Mouse (Mus musculus) E14TG2a.4 (cell line): ENCODE data around the gene P3h4.

ENCODE experiments used
- H3K27me3 ChIP-seq: 2 replicates; pipeline ENCODE4 v1.6.1; 2014; ENCODE audit warnings: low read length, control low read depth; ENCODE audit not compliant: insufficient read depth
- H3K36me3 ChIP-seq: 2 replicates; pipeline ENCODE4 v1.6.1; 2014; ENCODE audit warnings: low read length, control low read depth; ENCODE audit not compliant: insufficient read depth
- H3K4me1 ChIP-seq: replicated peaks from 2 replicates; pipeline ENCODE4 v1.6.1; 2014; ENCODE audit warnings: low read depth, low read length, control low read depth
- H3K4me3 ChIP-seq: replicated peaks from 2 replicates; pipeline ENCODE4 v1.5.1; 2014; ENCODE audit warnings: mild to moderate bottlenecking, low read length
- H3K9me3 ChIP-seq: 2 replicates; pipeline ENCODE4 v1.6.1; 2014; ENCODE audit warnings: low read length, control low read depth
- CTCF ChIP-seq: conservative IDR thresholded peaks from 2 replicates; pipeline ENCODE4 v1.5.1; 2014; ENCODE audit warnings: low read length
- NANOG ChIP-seq: IDR thresholded peaks from 2 replicates; pipeline ENCODE4 v1.6.1; 2014; ENCODE audit warnings: borderline replicate concordance, low read length, mixed read lengths
- POU5F1 ChIP-seq: IDR thresholded peaks from 2 replicates; pipeline ENCODE4 v1.6.1; 2014; ENCODE audit warnings: low read length, borderline replicate concordance

The P3h4 gene

DNA sequence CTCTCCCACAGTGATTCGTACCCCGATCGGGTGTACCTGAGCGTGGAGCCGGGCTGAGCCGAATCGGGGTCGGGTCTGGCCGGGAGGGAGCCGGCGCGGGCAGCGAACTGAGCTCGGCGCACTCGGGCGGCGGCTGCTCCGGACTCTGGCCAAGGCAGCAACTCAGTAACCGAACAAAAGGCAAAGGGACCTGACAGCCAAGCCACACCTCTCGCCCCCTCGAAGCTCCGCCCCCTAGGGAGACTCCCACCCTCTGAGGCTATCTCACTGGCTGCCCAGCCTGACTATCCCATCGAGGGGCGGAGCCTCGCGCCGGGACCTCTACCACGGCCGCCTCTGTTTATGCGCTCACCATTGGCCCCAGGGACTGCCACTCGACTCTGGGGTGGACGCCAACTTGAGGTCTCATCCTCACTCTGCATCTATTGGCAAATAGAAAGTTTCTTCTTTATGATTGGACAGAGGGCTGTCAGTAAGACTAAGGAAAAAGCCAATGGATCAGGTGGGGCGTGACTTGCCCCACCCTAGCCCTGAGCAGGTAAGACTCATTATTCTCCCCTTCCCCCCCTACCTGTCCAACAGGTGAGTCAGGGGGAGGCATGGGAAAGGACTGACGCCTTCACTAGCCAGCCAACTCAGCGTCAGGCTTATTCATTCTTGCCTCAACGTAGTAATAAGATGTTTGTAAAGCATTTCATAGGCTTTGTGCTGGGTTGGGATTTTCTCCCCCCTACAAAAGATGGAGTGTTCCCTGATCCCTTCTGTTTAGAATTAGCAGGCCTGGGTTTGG, 16.8 kb downstream of the P3h4 start, which contains the start of gene Jup:
Gene Jup (minus strand): TSS at position 164 of the 790 bp plus-strand sequence.
- H3K4me1 ChIP-seq = peaks cover 87% of the 10 kb centered on the region
- no peaks in the 10 kb centered on the region for H3K9me3 ChIP-seq
- H3K4me3 ChIP-seq = peak within 1 kb of the TSS; percentile 91
- TF ChIP-seq CTCF (no peak), NANOG (no peak), POU5F1 (no peak)
- no peaks in the 10 kb centered on the region for H3K27me3 ChIP-seq
- peaks cover 24% of the 10 kb centered on the region for H3K36me3 ChIP-seq

DNA sequence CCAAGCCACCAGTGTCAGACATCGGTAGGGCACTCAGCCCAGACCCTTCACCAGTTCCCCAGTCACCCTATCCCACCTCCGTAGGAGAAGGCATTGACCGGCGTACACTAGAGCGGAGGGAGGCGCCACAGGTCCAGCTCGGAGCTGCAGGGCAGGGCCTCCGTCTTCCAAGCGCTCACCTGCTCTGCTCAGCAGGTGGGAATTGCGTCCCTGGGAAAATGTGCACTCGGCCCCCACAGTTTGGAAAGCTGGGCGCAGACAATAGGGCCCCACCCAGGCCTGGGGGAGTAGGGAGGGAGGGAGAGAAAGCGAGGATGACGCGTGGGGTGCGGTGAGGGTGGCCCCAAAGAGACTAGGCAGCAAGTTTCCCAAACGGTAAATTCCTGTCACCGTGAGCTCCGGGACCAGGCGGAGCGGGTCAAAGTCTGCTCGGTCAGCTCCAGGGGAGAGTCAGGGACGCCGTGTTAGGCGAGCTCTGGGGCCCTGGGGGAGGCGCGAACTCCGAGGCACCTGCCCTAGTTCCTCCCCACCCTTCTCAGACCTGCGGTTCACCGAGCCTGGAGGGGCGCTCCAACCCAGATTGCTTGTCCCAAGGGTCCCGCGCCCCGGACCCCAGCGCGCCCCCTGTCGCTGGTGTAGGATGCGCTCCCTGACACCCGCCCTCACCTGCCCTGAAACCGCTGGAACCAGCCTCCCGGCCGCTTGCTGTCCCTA, 17.6 kb downstream of the P3h4 start:
- peak overlapping the region; percentile 91 for H3K4me3 ChIP-seq
- TF ChIP-seq NANOG (no peak), CTCF (peak; percentile 38), POU5F1 (no peak)
- H3K27me3 ChIP-seq = no peaks in the 10 kb centered on the region
- peaks cover 87% of the 10 kb centered on the region for H3K4me1 ChIP-seq
- peaks cover 28% of the 10 kb centered on the region for H3K36me3 ChIP-seq
- H3K9me3 ChIP-seq = no peaks in the 10 kb centered on the region

DNA sequence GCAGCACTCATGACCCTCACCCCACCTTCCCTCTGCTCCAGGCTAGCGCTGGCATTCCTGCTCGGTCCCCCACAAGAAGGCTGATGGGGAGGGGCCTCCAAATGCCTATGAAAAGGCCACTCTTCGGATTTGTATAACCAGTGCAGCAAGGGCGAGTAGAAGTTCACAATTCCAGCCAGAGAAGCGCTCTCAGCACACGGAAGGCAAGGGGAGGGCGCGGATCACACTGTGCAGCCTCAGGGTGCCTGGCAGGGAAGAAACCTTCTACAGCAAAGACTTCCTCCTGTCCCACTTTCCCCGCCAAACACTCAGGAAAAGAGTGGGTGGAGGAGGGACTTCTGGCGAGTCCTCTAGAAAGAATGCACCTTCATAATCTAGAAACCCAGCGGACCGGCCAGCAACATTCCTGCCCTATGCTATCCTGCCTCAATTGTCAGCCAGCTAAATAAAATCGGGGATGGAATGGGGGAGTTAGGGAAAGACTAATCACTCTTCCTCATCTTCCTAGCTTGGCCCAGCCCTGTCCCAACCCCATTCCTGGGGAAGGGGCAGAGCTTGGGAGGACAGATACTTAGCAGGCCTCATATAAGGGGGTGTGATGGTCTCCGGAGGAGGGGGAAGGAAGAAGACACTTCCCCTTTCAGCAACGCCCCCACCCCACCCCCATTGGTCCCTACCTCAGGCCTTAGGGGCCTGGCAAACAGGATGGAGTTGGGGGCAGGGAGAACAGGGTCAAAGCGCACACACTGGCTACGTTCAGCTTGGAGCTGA, 18.6 kb downstream of the P3h4 start:
- Histone ChIP-seq H3K4me1 (peaks cover 91% of the 10 kb centered on the region), H3K36me3 (peaks cover 29% of the 10 kb centered on the region), H3K27me3 (no peaks in the 10 kb centered on the region), H3K9me3 (no peaks in the 10 kb centered on the region), H3K4me3 (peak overlapping the region; percentile 91)
- TF ChIP-seq CTCF (no peak), POU5F1 (no peak), NANOG (no peak)

- H3K36me3 ChIP-seq = peaks cover 32% of the 10 kb centered on the region
- no peak for TF ChIP-seq CTCF
- TF ChIP-seq NANOG = no peak
- no peak for TF ChIP-seq POU5F1
- peak overlapping the region; percentile 91 for H3K4me3 ChIP-seq
- H3K27me3 ChIP-seq = no peaks in the 10 kb centered on the region
- peaks cover 91% of the 10 kb centered on the region for H3K4me1 ChIP-seq
- H3K9me3 ChIP-seq = no peaks in the 10 kb centered on the region
Observed at GRCm38 (mm10) chr11:100395200-100395599, 19.4 kb downstream of the P3h4 start.

GRCm38 (mm10) chr11:100394353-100395074, 20.1 kb downstream of the P3h4 start:
- peak overlapping the region; percentile 91 for H3K4me3 ChIP-seq
- peaks cover 32% of the 10 kb centered on the region for H3K36me3 ChIP-seq
- no peak for TF ChIP-seq CTCF
- no peak for TF ChIP-seq POU5F1
- no peak for TF ChIP-seq NANOG
- peaks cover 91% of the 10 kb centered on the region for H3K4me1 ChIP-seq
- H3K27me3 ChIP-seq = no peaks in the 10 kb centered on the region
- no peaks in the 10 kb centered on the region for H3K9me3 ChIP-seq

- peaks cover 34% of the 10 kb centered on the region for H3K36me3 ChIP-seq
- H3K4me1 ChIP-seq = peaks cover 91% of the 10 kb centered on the region
- peak overlapping the region; percentile 70 for H3K4me3 ChIP-seq
- TF ChIP-seq CTCF = no peak
- no peak for TF ChIP-seq POU5F1
- TF ChIP-seq NANOG = no peak
- H3K27me3 ChIP-seq = no peaks in the 10 kb centered on the region
- H3K9me3 ChIP-seq = no peaks in the 10 kb centered on the region
Observed at GRCm38 (mm10) chr11:100393733-100394132, 20.9 kb downstream of the P3h4 start.

- peak overlapping the region; percentile 70 for H3K4me3 ChIP-seq
- no peak for TF ChIP-seq CTCF
- TF ChIP-seq NANOG = no peak
- TF ChIP-seq POU5F1 = no peak
- H3K36me3 ChIP-seq = peaks cover 38% of the 10 kb centered on the region
- peaks cover 91% of the 10 kb centered on the region for H3K4me1 ChIP-seq
- no peaks in the 10 kb centered on the region for H3K27me3 ChIP-seq
- H3K9me3 ChIP-seq = no peaks in the 10 kb centered on the region
Observed at GRCm38 (mm10) chr11:100392958-100393357, 21.7 kb downstream of the P3h4 start.
